Mouse (Mus musculus) brain, embryonic 14.5 days (tissue): ENCODE measurements around the gene Slc22a20. TPM values are rescaled to one million over a fixed set of nuclear protein-coding genes. Genes with fewer than 3 reads are reported as not detected.

Source experiments
- DNase-seq: peaks from one replicate; pipeline ENCODE4 v3.0.0-alpha.2; 2011; ENCODE audit warnings: low read depth
- CTCF ChIP-seq: fragments of 200-500 bp; IDR thresholded peaks from 2 replicates; pipeline ENCODE4 v1.5.1; 2012; ENCODE audit warnings: inconsistent platforms, mild to moderate bottlenecking, moderate library complexity, borderline replicate concordance; ENCODE audit not compliant: insufficient read depth, insufficient read length; ENCODE audit errors: extremely low read depth
- POLR2A ChIP-seq: fragments of 200-500 bp; IDR thresholded peaks from 2 replicates; pipeline ENCODE4 v1.6.1; 2012; ENCODE audit warnings: mild to moderate bottlenecking, inconsistent platforms, borderline replicate concordance; ENCODE audit not compliant: poor library complexity, insufficient read depth, insufficient read length, severe bottlenecking; ENCODE audit errors: extremely low read depth
- polyA plus RNA-seq: library from polyadenylated mRNA; depleted of rRNA; stranded (reverse); fragments of >200 nt; gene quantifications from 2 replicates; pipeline ENCODE4 v1.2.3, GENCODE M21; 2012

Slc22a20 gene
- polyA plus RNA-seq, 1 experiment = not detected

- DNase-seq = peak; percentile 65
- TF ChIP-seq POLR2A = no peak
- TF ChIP-seq CTCF = no peak
Observed at GRCm38 (mm10) chr19:5929634-5930596, 56.0 kb downstream of the Slc22a20 start.

- TF ChIP-seq POLR2A (no peak), CTCF (no peak)
- no peak for DNase-seq
Observed at GRCm38 (mm10) chr19:5928546-5928945, 57.4 kb downstream of the Slc22a20 start.

GRCm38 (mm10) chr19:5928104-5928503, 57.8 kb downstream of the Slc22a20 start:
- TF ChIP-seq CTCF (no peak), POLR2A (no peak)
- DNase-seq = no peak

GRCm38 (mm10) chr19:5927532-5927931, 58.4 kb downstream of the Slc22a20 start:
- TF ChIP-seq CTCF (no peak), POLR2A (no peak)
- DNase-seq = no peak

- peak; percentile 11 for DNase-seq
Observed at GRCm38 (mm10) chr19:5927026-5927425, 58.9 kb downstream of the Slc22a20 start.

GRCm38 (mm10) chr19:5925311-5925855, 60.6 kb downstream of the Slc22a20 start:
- DNase-seq = peak; percentile 11
- TF ChIP-seq POLR2A (no peak), CTCF (no peak)

More at GRCm38 (mm10) chr19:5927026-5927425, 58.9 kb downstream of the Slc22a20 start:
- TF ChIP-seq CTCF (no peak), POLR2A (no peak)

- peak; percentile 97 for DNase-seq
- TF ChIP-seq POLR2A (peak; percentile 20; the same call in 1 of the 2 replicates), CTCF (no peak)
Observed at GRCm38 (mm10) chr19:5924713-5925093, 61.2 kb downstream of the Slc22a20 start, which contains the start of gene Cdc42ep2. Cdc42ep2 (minus strand) TSS chr19:5924816.

- DNase-seq = peak; percentile 95
- TF ChIP-seq POLR2A (no peak), CTCF (peak; percentile 89)
Observed at GRCm38 (mm10) chr19:5923990-5924712, 61.8 kb downstream of the Slc22a20 start.

- DNase-seq = no peak
- no peak for TF ChIP-seq POLR2A
- TF ChIP-seq CTCF = no peak
Observed at GRCm38 (mm10) chr19:5922963-5923362, 63.0 kb downstream of the Slc22a20 start.

GRCm38 (mm10) chr19:5922119-5922942, 63.6 kb downstream of the Slc22a20 start:
- DNase-seq = no peak
- TF ChIP-seq POLR2A = no peak
- TF ChIP-seq CTCF = no peak
